Mouse (Mus musculus) spleen, embryonic (tissue): ENCODE measurements around the gene Sp110.
"Not testable (repeated sequence)": the region's sequence is repeated elsewhere in the genome, so short reads cannot be mapped to it uniquely, and the experiment has no call there.

ENCODE experiments used
- CTCF ChIA-PET: fragments of 350-600 bp; sonication (Branson Sonifier 250); formaldehyde crosslinking; loops from one replicate; lab custom pipeline; 2022; lab: Charles Lee

Sp110 gene

GRCm38 (mm10) chr1:85598271-85599012 is at the start of gene Sp110:
Sp110 (minus strand) TSS chr1:85598817.
- CTCF ChIA-PET = not testable (repeated sequence)

- CTCF ChIA-PET = not testable (repeated sequence)
Observed at GRCm38 (mm10) chr1:85638144-85638543, 39.5 kb upstream of the Sp110 start.

- CTCF ChIA-PET = not testable (repeated sequence)
Observed at GRCm38 (mm10) chr1:85636936-85637335, 38.3 kb upstream of the Sp110 start.

- CTCF ChIA-PET = not testable (repeated sequence)
Observed at GRCm38 (mm10) chr1:85618689-85619088, 20.1 kb upstream of the Sp110 start.

- CTCF ChIA-PET = not testable (repeated sequence)
Observed at GRCm38 (mm10) chr1:85617161-85617560, 18.5 kb upstream of the Sp110 start.

GRCm38 (mm10) chr1:85615819-85616218 is 17.2 kb upstream of the Sp110 start:
- CTCF ChIA-PET = not testable (repeated sequence)

- CTCF ChIA-PET = not testable (repeated sequence)
Observed at GRCm38 (mm10) chr1:85615096-85615495, 16.5 kb upstream of the Sp110 start.

GRCm38 (mm10) chr1:85610581-85610980 is 12.0 kb upstream of the Sp110 start:
- CTCF ChIA-PET = not testable (repeated sequence)

GRCm38 (mm10) chr1:85608361-85608760 is 9.7 kb upstream of the Sp110 start:
- CTCF ChIA-PET = not testable (repeated sequence)

GRCm38 (mm10) chr1:85604341-85604740 is 5.7 kb upstream of the Sp110 start:
- CTCF ChIA-PET = interaction anchor here (0.7 kb wide), 1 partner anchor 189 kb away, joined by 3 read pairs; no protein-coding TSS in a partner anchor

- CTCF ChIA-PET = not testable (repeated sequence)
Observed at GRCm38 (mm10) chr1:85600794-85601193, 2.2 kb upstream of the Sp110 start.

- CTCF ChIA-PET = interaction anchor here (0.7 kb wide), 1 partner anchor 101 kb away, joined by 4 read pairs; no protein-coding TSS in a partner anchor
Observed at GRCm38 (mm10) chr1:85600078-85600477, 1.5 kb upstream of the Sp110 start, which contains the start of gene Sp140. Sp140 (plus strand) TSS chr1:85600378.

GRCm38 (mm10) chr1:85592526-85592925 is 6.1 kb downstream of the Sp110 start:
- CTCF ChIA-PET = not testable (repeated sequence)

- CTCF ChIA-PET = not testable (repeated sequence)
Observed at GRCm38 (mm10) chr1:85588697-85589096, 9.9 kb downstream of the Sp110 start.

- CTCF ChIA-PET = not testable (repeated sequence)
Observed at GRCm38 (mm10) chr1:85581518-85581917, 17.1 kb downstream of the Sp110 start.

GRCm38 (mm10) chr1:85580578-85580977 is 18.0 kb downstream of the Sp110 start:
- CTCF ChIA-PET = not testable (repeated sequence)

GRCm38 (mm10) chr1:85580148-85580534 is 18.5 kb downstream of the Sp110 start:
- CTCF ChIA-PET = not testable (repeated sequence)

GRCm38 (mm10) chr1:85579199-85580147 is 19.1 kb downstream of the Sp110 start:
- CTCF ChIA-PET = not testable (repeated sequence)

GRCm38 (mm10) chr1:85578372-85579010 is 20.1 kb downstream of the Sp110 start:
- CTCF ChIA-PET = not testable (repeated sequence)

- CTCF ChIA-PET = not testable (repeated sequence)
Observed at GRCm38 (mm10) chr1:85575376-85575775, 23.2 kb downstream of the Sp110 start, which contains the start of gene G530012D18Rik. G530012D18Rik (plus strand) TSS chr1:85575676.

- CTCF ChIA-PET = not testable (repeated sequence)
Observed at GRCm38 (mm10) chr1:85573554-85573953, 25.1 kb downstream of the Sp110 start.

GRCm38 (mm10) chr1:85555261-85555660 is 43.4 kb downstream of the Sp110 start:
- CTCF ChIA-PET = not testable (repeated sequence)
